Mouse (Mus musculus): Measurements from ENCODE around the gene Prickle1. TPM values are rescaled to one million over a fixed set of nuclear protein-coding genes. Genes with fewer than 3 reads are reported as not detected.

The Prickle1 gene
- polyA plus RNA-seq, 1 experiment from 2014 or later = 42.0 TPM

DNA sequence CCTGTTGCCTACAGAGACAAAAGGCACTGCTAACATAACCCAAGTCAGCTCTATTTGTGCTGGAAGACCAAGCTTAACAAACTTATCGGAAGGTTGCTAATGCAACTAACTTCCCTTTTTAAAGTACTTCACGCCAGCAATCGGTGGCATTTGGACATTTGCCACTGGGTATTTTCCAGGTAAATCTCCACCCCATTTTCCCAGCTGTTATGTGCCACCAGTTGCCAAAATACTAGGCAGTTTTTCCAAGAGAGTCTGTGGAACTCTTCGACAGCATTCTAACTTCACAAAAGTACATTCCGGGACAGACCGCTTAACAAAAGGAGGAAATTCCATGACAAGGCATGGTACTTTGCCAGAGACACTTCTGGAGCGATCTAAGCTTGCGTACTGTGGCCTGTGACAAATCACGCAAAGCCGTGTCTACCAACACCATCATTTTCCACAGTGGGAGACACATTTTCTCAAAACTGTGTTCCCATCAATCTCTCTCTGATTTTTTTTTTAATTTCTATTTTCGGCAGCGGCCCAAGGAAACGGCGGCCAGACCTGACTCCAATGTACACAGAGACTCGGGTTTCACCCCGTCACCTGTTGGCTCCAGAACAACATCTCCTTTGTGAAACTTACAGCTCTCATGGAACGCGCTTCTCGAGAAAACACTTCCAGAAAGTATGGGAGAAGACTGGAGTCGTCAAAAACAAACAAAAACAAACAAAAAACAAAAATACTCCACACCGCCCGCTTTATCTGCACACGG is 77.4 kb downstream of the Prickle1 start:
- peaks cover 70% of the 10 kb centered on the region for H3K4me1 ChIP-seq
- no peaks in the 10 kb centered on the region for H3K9me3 ChIP-seq
- H3K4me3 ChIP-seq = peak overlapping the region; percentile 51
- H3K36me3 ChIP-seq = peaks cover 5% of the 10 kb centered on the region; the same call in 1 of the 2 replicates
- peak overlapping the region; percentile 92 for H3K27ac ChIP-seq
- peak overlapping the region; percentile 81 for H3K4me2 ChIP-seq
- no peaks in the 10 kb centered on the region for H3K27me3 ChIP-seq
- ATAC-seq (ENCODE audit: insufficient number of reproducible peaks, low FRiP score, low TSS enrichment, low read depth) = 0 out of 2 replicates have a peak, but pooled peaks have one; percentile 50
- 3% methylated on average over 23 of the region's 23 CpGs for WGBS
- peak overlapping the region; percentile 65 for H3K9ac ChIP-seq

DNA sequence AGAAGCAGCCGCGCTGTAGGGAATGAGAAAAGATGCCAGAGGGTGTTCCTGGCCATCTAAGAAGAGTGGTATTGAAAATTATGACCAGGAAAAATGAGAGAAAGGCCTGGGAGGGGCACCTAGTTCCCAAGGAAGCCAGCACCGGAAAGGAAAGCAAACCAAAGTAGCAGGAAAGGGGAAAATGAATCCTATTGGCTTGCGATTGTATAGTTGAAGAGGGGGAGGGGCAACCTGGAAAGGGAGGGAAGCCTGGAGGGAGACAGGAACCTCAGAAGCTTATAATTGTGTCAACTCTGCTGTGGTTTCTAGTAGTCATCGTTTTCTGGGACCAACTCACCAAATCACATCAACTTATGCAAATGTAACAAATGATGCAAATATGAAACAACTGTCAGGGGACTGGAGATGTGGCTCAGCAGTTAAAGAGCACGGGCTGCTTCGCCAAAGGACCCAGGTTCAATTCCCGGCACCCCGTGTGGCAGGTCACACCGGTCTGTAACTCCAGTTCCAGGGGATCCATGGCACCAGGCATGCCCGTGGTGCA is 78.6 kb downstream of the Prickle1 start:
- 72% methylated on average over 11 of the region's 11 CpGs for WGBS
- Histone ChIP-seq H3K9ac (no peak overlapping the region), H3K9me3 (no peaks in the 10 kb centered on the region), H3K4me3 (no peak overlapping the region), H3K27ac (peak overlapping the region; percentile 92), H3K4me1 (peaks cover 73% of the 10 kb centered on the region), H3K36me3 (no peaks in the 10 kb centered on the region; the same call in 1 of the 2 replicates), H3K27me3 (no peaks in the 10 kb centered on the region), H3K4me2 (peak overlapping the region; percentile 81; the same call in 1 of the 2 replicates)
- no peak for ATAC-seq (ENCODE audit: insufficient number of reproducible peaks, low FRiP score, low TSS enrichment, low read depth)

DNA sequence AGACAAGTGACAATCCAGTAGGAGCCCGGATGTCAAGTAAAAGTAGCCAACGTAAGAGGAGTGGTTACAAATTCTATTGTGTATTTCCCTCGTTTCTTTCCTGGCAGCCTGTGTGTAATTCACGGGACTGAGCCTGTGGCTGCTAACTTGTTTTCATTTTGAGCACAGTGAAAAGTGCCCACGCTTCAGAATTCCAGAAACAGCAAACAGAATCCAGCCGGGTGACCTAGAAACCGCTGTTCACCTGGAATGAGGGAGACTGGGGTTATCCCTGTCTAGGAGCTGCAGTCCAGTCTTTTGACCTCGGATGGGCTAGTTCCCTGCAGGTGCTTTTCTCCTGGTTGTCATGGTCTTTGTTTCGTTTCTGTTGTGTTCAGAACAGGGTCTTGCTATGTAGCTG is 80.4 kb downstream of the Prickle1 start:
- 63% methylated on average over 9 of the region's 9 CpGs for WGBS
- Histone ChIP-seq H3K27ac (no peak overlapping the region), H3K36me3 (peaks cover 14% of the 10 kb centered on the region; the same call in 1 of the 2 replicates), H3K27me3 (no peaks in the 10 kb centered on the region), H3K4me3 (no peak overlapping the region), H3K4me2 (no peak overlapping the region), H3K9me3 (no peaks in the 10 kb centered on the region), H3K9ac (no peak overlapping the region), H3K4me1 (peaks cover 65% of the 10 kb centered on the region)
- no peak for ATAC-seq (ENCODE audit: insufficient number of reproducible peaks, low FRiP score, low TSS enrichment, low read depth)

DNA sequence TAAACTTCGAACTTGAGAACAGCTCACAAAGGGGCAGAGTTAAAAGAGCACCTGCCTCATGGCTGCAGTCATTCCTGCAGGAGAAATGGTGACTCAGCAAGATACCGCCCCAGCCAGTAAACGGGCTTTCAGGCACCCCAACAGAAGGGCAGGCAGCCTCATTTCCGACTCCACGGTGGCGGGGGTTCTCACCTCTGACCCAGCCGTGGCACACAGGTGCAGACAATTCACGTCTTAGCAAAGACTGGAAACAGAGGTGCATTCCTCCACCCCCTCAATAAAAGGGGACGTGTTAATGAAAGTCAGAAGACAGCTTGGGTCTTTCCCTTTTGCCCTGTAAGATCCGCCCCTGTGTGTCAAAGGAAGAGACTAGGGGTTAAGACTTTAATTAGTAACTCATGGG is 81.8 kb downstream of the Prickle1 start:
- no peak overlapping the region for H3K4me3 ChIP-seq

DNA sequence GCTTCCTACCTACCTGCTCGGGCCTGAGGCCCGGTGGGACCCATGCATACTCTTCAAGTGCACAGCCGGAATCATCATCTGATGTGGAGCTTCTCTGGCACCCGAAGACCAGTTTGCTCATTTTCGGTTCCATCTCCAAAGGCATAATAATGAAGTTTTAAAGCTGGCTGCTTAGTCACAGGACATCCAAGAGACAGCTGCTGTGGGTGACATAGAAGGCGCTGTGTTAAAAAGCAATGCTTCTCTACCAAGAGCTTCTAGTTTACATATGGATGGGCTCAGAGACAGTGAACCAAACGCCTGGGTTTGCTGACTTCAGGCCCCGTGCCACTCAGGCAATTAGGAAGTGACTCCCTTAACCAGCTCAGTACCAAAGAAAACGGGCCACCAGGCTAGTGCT is 83.3 kb downstream of the Prickle1 start:
- Histone ChIP-seq H3K9ac (no peak overlapping the region), H3K36me3 (peaks cover 37% of the 10 kb centered on the region), H3K4me2 (no peak overlapping the region), H3K4me3 (no peak overlapping the region), H3K27ac (no peak overlapping the region), H3K27me3 (no peaks in the 10 kb centered on the region), H3K9me3 (no peaks in the 10 kb centered on the region), H3K4me1 (peaks cover 39% of the 10 kb centered on the region)
- ATAC-seq (ENCODE audit: insufficient number of reproducible peaks, low FRiP score, low TSS enrichment, low read depth) = no peak
- 39% methylated on average over 9 of the region's 9 CpGs for WGBS

More for the DNA sequence above, 81.8 kb downstream of the Prickle1 start:
- Histone ChIP-seq H3K27me3 (no peaks in the 10 kb centered on the region), H3K9me3 (no peaks in the 10 kb centered on the region), H3K36me3 (peaks cover 22% of the 10 kb centered on the region), H3K4me1 (peaks cover 53% of the 10 kb centered on the region), H3K27ac (no peak overlapping the region), H3K9ac (no peak overlapping the region), H3K4me2 (0 out of 2 replicates have a peak overlapping the region, but pooled peaks have one; percentile 7)
- no peak for ATAC-seq (ENCODE audit: insufficient number of reproducible peaks, low FRiP score, low TSS enrichment, low read depth)
- 8% methylated on average over 10 of the region's 10 CpGs for WGBS

DNA sequence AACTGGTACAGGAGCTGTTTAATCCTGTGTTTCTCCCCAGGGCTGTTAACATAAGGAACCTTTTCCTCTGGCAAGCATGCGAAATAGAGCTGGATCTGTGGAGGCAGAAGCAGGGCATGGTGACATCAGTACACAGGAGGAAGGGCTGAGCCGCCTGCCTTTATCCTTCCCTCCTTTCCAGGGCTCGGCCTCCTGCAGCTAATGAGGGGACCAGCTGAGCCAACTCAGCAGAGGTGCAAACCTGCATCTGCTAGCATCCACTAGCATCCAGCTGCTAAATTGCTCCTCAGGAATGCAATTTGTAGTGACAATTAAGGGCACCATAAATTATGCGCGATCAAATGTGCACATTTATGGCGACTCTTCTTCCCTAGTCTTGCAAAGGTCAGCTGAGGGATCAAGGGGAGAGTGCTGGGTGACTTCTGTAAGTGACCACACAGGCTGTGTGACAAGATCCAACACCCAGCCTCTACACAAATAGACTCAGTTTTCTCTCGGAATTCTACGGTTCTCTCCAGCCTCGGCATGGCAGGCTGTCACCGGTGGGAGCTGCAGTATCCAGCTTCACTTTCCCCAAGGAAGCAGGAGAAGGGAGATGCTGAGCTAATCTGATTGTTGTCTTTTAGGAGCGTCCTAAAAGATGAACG is 84.9 kb downstream of the Prickle1 start:
- 30% methylated on average over 12 of the region's 12 CpGs for WGBS
- Histone ChIP-seq H3K27ac (no peak overlapping the region), H3K4me2 (no peak overlapping the region), H3K4me1 (peaks cover 31% of the 10 kb centered on the region), H3K36me3 (peaks cover 48% of the 10 kb centered on the region), H3K9me3 (no peaks in the 10 kb centered on the region), H3K9ac (no peak overlapping the region), H3K27me3 (no peaks in the 10 kb centered on the region), H3K4me3 (no peak overlapping the region)
- ATAC-seq (ENCODE audit: insufficient number of reproducible peaks, low FRiP score, low TSS enrichment, low read depth) = no peak

DNA sequence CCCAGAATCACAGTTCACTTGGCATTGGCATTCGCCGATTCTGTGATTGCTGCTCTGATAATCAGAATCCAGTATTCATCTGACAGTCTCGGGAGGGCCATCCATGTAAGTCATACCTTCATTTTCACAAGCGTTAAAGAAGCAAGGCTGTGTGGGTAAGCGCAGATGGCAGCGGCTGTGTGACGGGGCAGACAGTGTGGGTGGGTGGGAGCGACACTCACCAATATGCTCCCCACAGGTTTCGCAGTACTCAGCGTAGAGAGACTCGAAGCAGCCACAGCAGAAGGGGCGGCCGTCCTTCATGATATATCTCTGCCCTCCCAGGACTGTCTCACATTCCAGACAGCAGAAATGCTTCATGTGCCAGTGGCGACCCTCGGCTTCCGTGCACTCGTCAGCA is 90.9 kb downstream of the Prickle1 start:
- 96% methylated on average over 17 of the region's 17 CpGs for WGBS
- H3K9ac ChIP-seq = no peak overlapping the region
- ATAC-seq (ENCODE audit: insufficient number of reproducible peaks, low FRiP score, low TSS enrichment, low read depth) = no peak
- no peaks in the 10 kb centered on the region for H3K27me3 ChIP-seq
- no peak overlapping the region for H3K27ac ChIP-seq
- no peak overlapping the region for H3K4me2 ChIP-seq
- no peaks in the 10 kb centered on the region for H3K4me1 ChIP-seq
- peaks cover 89% of the 10 kb centered on the region for H3K36me3 ChIP-seq
- H3K4me3 ChIP-seq = no peak overlapping the region
- H3K9me3 ChIP-seq = no peaks in the 10 kb centered on the region

DNA sequence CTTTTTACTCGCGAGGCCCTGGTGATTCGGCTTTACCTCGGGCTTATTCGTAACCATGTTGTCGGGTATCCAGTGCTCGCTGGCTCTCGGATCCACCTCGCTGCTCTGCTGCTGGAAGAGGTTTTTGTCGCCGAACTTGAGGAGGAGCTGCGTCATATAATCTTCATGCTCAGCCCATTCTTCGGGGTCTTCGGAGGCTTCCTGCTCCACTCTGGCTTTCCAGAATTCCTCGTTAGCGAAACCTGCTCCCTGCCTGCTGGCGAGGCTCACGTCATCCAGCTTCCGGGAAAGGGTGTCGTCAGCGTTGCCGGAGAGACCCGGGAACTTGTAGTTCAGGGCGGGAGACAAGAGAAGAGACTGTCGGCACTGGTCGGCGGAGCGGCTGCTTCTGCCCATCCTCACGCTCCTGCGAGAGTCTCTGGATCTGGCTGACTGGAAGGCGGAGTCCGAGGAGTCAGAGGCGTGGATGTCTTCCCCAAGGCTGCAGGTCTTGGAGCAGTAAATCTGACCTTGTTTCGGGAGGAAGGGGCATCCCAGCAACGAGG is 92.4 kb downstream of the Prickle1 start:
- Histone ChIP-seq H3K27me3 (no peaks in the 10 kb centered on the region), H3K9ac (no peak overlapping the region), H3K36me3 (peaks cover 94% of the 10 kb centered on the region), H3K4me3 (no peak overlapping the region), H3K4me2 (no peak overlapping the region), H3K9me3 (no peaks in the 10 kb centered on the region), H3K27ac (no peak overlapping the region), H3K4me1 (no peaks in the 10 kb centered on the region)
- WGBS = 92% methylated on average over 35 of the region's 35 CpGs
- ATAC-seq (ENCODE audit: insufficient number of reproducible peaks, low FRiP score, low TSS enrichment, low read depth) = no peak

DNA sequence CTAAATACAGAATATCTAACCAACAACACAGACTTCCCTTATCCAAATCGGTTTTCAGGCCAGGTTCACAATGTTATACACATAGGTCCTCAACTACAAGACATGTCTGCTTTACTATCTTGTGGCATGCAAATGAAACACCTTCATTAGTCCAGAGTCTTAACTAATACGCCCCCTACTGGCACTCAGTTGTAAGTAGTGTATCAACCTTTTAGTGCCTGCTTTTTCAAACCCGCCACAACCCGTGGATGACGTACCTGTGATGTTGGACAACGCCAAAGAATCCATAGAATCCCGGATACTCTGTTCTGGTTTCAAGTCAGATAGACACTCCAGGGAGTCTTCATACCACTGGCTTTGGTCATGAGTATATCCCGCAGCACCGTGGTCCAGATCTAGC is 93.0 kb downstream of the Prickle1 start:
- Histone ChIP-seq H3K9me3 (no peaks in the 10 kb centered on the region), H3K27ac (no peak overlapping the region), H3K4me2 (no peak overlapping the region), H3K4me3 (no peak overlapping the region), H3K9ac (no peak overlapping the region), H3K27me3 (no peaks in the 10 kb centered on the region), H3K4me1 (no peaks in the 10 kb centered on the region), H3K36me3 (peaks cover 93% of the 10 kb centered on the region)
- no peak for ATAC-seq (ENCODE audit: insufficient number of reproducible peaks, low FRiP score, low TSS enrichment, low read depth)
- WGBS = 93% methylated on average over 9 of the region's 9 CpGs

DNA sequence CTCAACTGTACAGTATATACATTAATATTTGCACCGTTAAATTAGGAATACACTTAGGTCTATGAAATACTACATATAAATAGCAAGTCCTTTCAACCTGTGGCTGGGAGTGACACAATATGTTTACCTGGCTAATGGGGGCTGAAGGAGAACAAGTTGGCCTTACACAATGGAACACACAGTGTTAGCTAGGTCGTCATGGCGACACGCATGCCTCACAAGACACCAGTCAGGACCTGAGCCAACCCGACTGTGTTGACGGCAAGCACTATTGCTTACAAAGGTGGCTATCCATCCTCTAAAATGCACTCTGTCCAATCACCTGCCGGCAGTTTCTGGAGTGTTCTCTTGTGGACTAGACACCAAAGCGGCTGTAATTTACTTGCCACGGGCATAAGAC is 95.8 kb downstream of the Prickle1 start:
- Histone ChIP-seq H3K9ac (no peak overlapping the region), H3K36me3 (peaks cover 75% of the 10 kb centered on the region), H3K4me3 (no peak overlapping the region), H3K4me1 (no peaks in the 10 kb centered on the region), H3K27me3 (no peaks in the 10 kb centered on the region), H3K4me2 (no peak overlapping the region), H3K9me3 (no peaks in the 10 kb centered on the region), H3K27ac (no peak overlapping the region)
- 80% methylated on average over 9 of the region's 9 CpGs for WGBS
- no peak for ATAC-seq (ENCODE audit: insufficient number of reproducible peaks, low FRiP score, low TSS enrichment, low read depth)

DNA sequence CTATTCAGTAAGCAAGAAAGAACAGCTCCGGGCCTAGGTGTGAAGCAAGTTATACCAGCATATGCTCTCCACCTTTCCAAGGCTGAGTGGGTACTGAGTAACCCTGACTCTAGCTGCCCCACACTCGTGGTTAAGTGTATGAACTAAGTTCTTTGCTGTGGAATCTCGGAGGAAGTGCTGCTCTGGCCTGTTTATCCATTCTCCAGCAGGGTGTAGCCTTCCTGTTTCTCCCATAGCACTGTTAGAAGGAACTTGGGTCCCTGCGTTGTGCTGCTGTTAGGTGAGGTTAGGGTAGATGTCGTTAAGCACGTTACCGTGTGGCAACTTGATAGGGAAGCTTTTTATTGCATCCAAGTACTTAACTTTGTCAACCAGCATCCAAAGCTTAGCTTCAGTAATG is 101.0 kb downstream of the Prickle1 start:
- 71% methylated on average over 7 of the region's 7 CpGs for WGBS
- no peak for ATAC-seq (ENCODE audit: insufficient number of reproducible peaks, low FRiP score, low TSS enrichment, low read depth)
- peaks cover 28% of the 10 kb centered on the region for H3K36me3 ChIP-seq
- H3K9ac ChIP-seq = no peak overlapping the region
- H3K4me1 ChIP-seq = no peaks in the 10 kb centered on the region
- no peak overlapping the region for H3K27ac ChIP-seq
- no peak overlapping the region for H3K4me2 ChIP-seq
- no peak overlapping the region for H3K4me3 ChIP-seq
- H3K27me3 ChIP-seq = no peaks in the 10 kb centered on the region
- H3K9me3 ChIP-seq = no peaks in the 10 kb centered on the region

DNA sequence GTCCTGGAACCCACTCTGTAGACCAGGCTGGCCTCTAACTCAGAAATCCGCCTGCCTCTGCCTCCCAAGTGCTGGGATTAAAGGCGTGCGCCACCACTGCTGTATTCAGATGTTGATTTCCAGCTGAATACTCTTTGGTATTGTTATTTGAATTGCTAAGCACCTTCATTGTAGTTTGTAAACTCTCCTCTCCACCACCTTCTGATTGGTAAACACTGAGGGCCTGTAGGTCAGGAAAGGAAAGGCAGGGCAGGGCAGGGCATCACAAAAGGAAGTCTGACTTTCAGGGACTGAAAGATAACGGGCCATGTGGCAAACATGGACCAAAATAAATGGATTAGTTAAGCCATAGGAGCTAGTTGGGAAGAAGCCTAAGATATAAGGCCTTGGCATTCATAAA is 106.1 kb downstream of the Prickle1 start:
- 89% methylated on average over 4 of the region's 4 CpGs for WGBS
- H3K4me1 ChIP-seq = no peaks in the 10 kb centered on the region
- peaks cover 5% of the 10 kb centered on the region; the same call in 1 of the 2 replicates for H3K36me3 ChIP-seq
- no peak overlapping the region for H3K4me2 ChIP-seq
- no peak overlapping the region for H3K27ac ChIP-seq
- ATAC-seq (ENCODE audit: insufficient number of reproducible peaks, low FRiP score, low TSS enrichment, low read depth) = no peak
- H3K4me3 ChIP-seq = no peak overlapping the region
- H3K9me3 ChIP-seq = no peaks in the 10 kb centered on the region
- no peak overlapping the region for H3K9ac ChIP-seq
- no peaks in the 10 kb centered on the region for H3K27me3 ChIP-seq
